ENCODE assay signal across 9 mouse cellular contexts in the genomic region with DNA sequence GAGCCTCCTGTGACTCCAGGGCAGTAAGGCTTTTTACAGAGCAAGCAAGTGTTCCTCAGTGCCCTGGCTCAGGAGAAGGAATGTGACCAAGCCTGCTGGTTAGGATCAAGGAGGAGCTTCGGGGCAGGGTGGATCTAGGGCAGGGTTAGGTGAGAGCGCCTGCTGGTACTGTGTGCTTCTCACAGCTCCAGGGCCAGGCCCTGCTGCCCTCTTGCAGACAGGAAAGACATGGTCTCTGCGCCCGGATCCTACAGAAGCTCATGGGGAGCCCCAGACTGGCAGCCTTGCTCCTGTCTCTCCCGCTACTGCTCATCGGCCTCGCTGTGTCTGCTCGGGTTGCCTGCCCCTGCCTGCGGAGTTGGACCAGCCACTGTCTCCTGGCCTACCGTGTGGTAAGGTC. TPM values are rescaled to one million over a fixed set of nuclear protein-coding genes. Genes with fewer than 3 reads are reported as not detected.
DNase-seq lines count a peak whose midpoint lies in the region; ATAC-seq and TF ChIP-seq lines count a peak whose summit lies in the region.
"Had no signal": no experiment of that assay in that cellular context is flagged by ENCODE, and none has a peak within 500 bp of the region (broad histone marks: within the 10 kb centered on the region; RNA-seq: fewer than 3 reads in every experiment).

No protein-coding gene starts in this region.

- no peak for TF ChIP-seq CTCF in E14TG2a.4 (conservative IDR thresholded peaks at IDR 0.05; ENCODE audit: low read length)

- peak overlapping the region; percentile 45 for H3K4me3 ChIP-seq in E14TG2a.4 (replicated peaks; ENCODE audit: low read length)

- peaks cover 29% of the 10 kb centered on the region for H3K27me3 ChIP-seq in E14TG2a.4 (ENCODE audit: insufficient read depth, low read length)

- DNase-seq in adipocyte (ENCODE audit: low spot score) = peak; percentile 51
- DNase-seq in kidney, adult 18-20 months = peak; percentile 59
- DNase-seq in lung, postnatal 14 days = peak; percentile 63
- DNase-seq in c-Kit-positive CD71-positive TER-119-positive erythroid progenitor cells, embryonic 14.5 days (ENCODE audit: low spot score) = no peak
- no peak for DNase-seq in frontal cortex, postnatal 14 days (ENCODE audit: low spot score in 2 of 2)
- DNase-seq: heart, postnatal 36 days had no signal

- no peak for ATAC-seq in erythroid progenitor cell, adult 5-6 weeks (replicated peaks; ENCODE audit: low FRiP score, poor library complexity, severe bottlenecking)
- ATAC-seq in megakaryocyte progenitor cell, adult 5-6 weeks (replicated peaks; ENCODE audit: poor library complexity) = no peak; the same call in 1 of the 2 replicates

- no peaks in the 10 kb centered on the region for H3K36me3 ChIP-seq in E14TG2a.4 (ENCODE audit: insufficient read depth, low read length)

- no peaks in the 10 kb centered on the region for H3K9me3 ChIP-seq in E14TG2a.4 (ENCODE audit: low read length)

- H3K4me1 ChIP-seq in E14TG2a.4 (replicated peaks; ENCODE audit: low read depth, low read length) = peaks cover 20% of the 10 kb centered on the region

RNA-seq across cellular contexts. Expression of a gene that starts 0.4 kb away (rescaled TPM):
- total RNA-seq in erythroid progenitor cell, adult 5-6 weeks (2015; ENCODE audit: low replicate concordance) = not detected in 2 replicates
- not detected in 2 replicates for total RNA-seq in erythroid progenitor cell, adult 5-6 weeks (2017; ENCODE audit: low replicate concordance)
- total RNA-seq in megakaryocyte progenitor cell, adult 5-6 weeks (2015) = 0.44 and 1.2 TPM in 2 replicates
- total RNA-seq in megakaryocyte progenitor cell, adult 5-6 weeks (2017) = 0.21 and 0.34 TPM in 2 replicates

RNA-seq across cellular contexts. Expression of a gene that starts 12.6 kb away (rescaled TPM):
- total RNA-seq in erythroid progenitor cell, adult 5-6 weeks (2015; ENCODE audit: low replicate concordance) = not detected in 2 replicates
- not detected in 2 replicates for total RNA-seq in erythroid progenitor cell, adult 5-6 weeks (2017; ENCODE audit: low replicate concordance)
- not detected in 2 replicates for total RNA-seq in megakaryocyte progenitor cell, adult 5-6 weeks (2015)
- not detected in 2 replicates for total RNA-seq in megakaryocyte progenitor cell, adult 5-6 weeks (2017)

RNA-seq across cellular contexts. Expression of a gene that starts 16.3 kb away (rescaled TPM):
- 11.2 and 13.0 TPM in 2 replicates for total RNA-seq in erythroid progenitor cell, adult 5-6 weeks (2015; ENCODE audit: low replicate concordance)
- 4.5 and 6.9 TPM in 2 replicates for total RNA-seq in erythroid progenitor cell, adult 5-6 weeks (2017; ENCODE audit: low replicate concordance)
- total RNA-seq in megakaryocyte progenitor cell, adult 5-6 weeks (2015) = 76.3 and 85.0 TPM in 2 replicates
- total RNA-seq in megakaryocyte progenitor cell, adult 5-6 weeks (2017) = 21.7 and 28.0 TPM in 2 replicates

RNA-seq across cellular contexts. Expression of a gene that starts 23.1 kb away (rescaled TPM):
- total RNA-seq in erythroid progenitor cell, adult 5-6 weeks (2015; ENCODE audit: low replicate concordance) = not detected in 2 replicates
- total RNA-seq in erythroid progenitor cell, adult 5-6 weeks (2017; ENCODE audit: low replicate concordance) = not detected in 2 replicates
- total RNA-seq in megakaryocyte progenitor cell, adult 5-6 weeks (2015) = not detected in 2 replicates
- total RNA-seq in megakaryocyte progenitor cell, adult 5-6 weeks (2017) = not detected in 2 replicates

RNA-seq across cellular contexts. Expression of a gene that starts 24.5 kb away (rescaled TPM):
- total RNA-seq in erythroid progenitor cell, adult 5-6 weeks (2015; ENCODE audit: low replicate concordance) = not detected in 2 replicates
- not detected in 2 replicates for total RNA-seq in erythroid progenitor cell, adult 5-6 weeks (2017; ENCODE audit: low replicate concordance)
- 5.9 and 6.1 TPM in 2 replicates for total RNA-seq in megakaryocyte progenitor cell, adult 5-6 weeks (2015)
- 4.7 and 6.6 TPM in 2 replicates for total RNA-seq in megakaryocyte progenitor cell, adult 5-6 weeks (2017)

Comparison
In these comparisons a context has a peak if more than half of its experiments do, and no peak if none do; other contexts are left out.
1. DNase-seq: peak in adipocyte (single experiment), kidney, adult 18-20 months (single experiment) and lung, postnatal 14 days (single experiment); none in c-Kit-positive CD71-positive TER-119-positive erythroid progenitor cells, embryonic 14.5 days (single experiment) and frontal cortex, postnatal 14 days (0 of 2).